Mouse (Mus musculus) MEL (cell line): ENCODE results near the gene Wap.
A peak's percentile ranks its signal among the peaks of the same experiment; 100 is the strongest.

Experiments
- BHLHE40 ChIP-seq: IDR thresholded peaks from 2 replicates; pipeline ENCODE4 v1.6.1; 2012; ENCODE audit warnings: low read depth, mild to moderate bottlenecking, inconsistent platforms, low read length, improper control_type of control experiment, borderline replicate concordance
- CHD2 ChIP-seq: IDR thresholded peaks from 2 replicates; pipeline ENCODE4 v1.6.1; 2011; ENCODE audit warnings: low read length, improper control_type of control experiment
- CTCF ChIP-seq, 3 experiments: IDR thresholded peaks in 2 of 3; conservative IDR thresholded peaks in 1 of 3; 2 replicates each; pipeline ENCODE4 v1.5.1; 2011 to 2012; ENCODE audit warnings: low read length in 3 of 3, low read depth in 2 of 3, mild to moderate bottlenecking in 2 of 3, improper control_type of control experiment in 1 of 3, inconsistent platforms in 1 of 3, mixed read lengths in 1 of 3, moderate library complexity in 1 of 3; ENCODE audit not compliant: control insufficient read depth in 1 of 3, insufficient read depth in 1 of 3, poor library complexity in 1 of 3, severe bottlenecking in 1 of 3
- EP300 ChIP-seq, 2 experiments: IDR thresholded peaks; 2 replicates each; pipeline ENCODE4 v1.6.1; 2011; ENCODE audit warnings: improper control_type of control experiment in 2 of 2, low read length in 2 of 2, low read depth in 1 of 2, mild to moderate bottlenecking in 1 of 2
- GATA1 ChIP-seq: IDR thresholded peaks from 2 replicates; pipeline ENCODE4 v1.6.1; 2011; ENCODE audit warnings: low read depth, low read length, improper control_type of control experiment
- MAFK ChIP-seq: IDR thresholded peaks from 2 replicates; pipeline ENCODE4 v1.6.1; 2011; ENCODE audit warnings: low read depth, mild to moderate bottlenecking, low read length, improper control_type of control experiment, borderline replicate concordance
- MXI1 ChIP-seq: IDR thresholded peaks from 2 replicates; pipeline ENCODE4 v1.6.1; 2011; ENCODE audit warnings: mild to moderate bottlenecking, low read depth, low read length, improper control_type of control experiment
- POLR2A ChIP-seq, 2 experiments: IDR thresholded peaks; 2 replicates each; pipeline ENCODE4 v1.6.1; 2011 to 2012; ENCODE audit warnings: low read length in 2 of 2, mild to moderate bottlenecking in 2 of 2, control low read depth in 1 of 2, improper control_type of control experiment in 1 of 2, low read depth in 1 of 2, moderate library complexity in 1 of 2; ENCODE audit not compliant: control insufficient read depth in 1 of 2, insufficient read depth in 1 of 2, poor library complexity in 1 of 2
- POLR2AphosphoS2 ChIP-seq: IDR thresholded peaks from 2 replicates; pipeline ENCODE4 v1.6.1; 2011; ENCODE audit warnings: low read length, improper control_type of control experiment
- POLR2AphosphoS5 ChIP-seq: IDR thresholded peaks from 2 replicates; pipeline ENCODE4 v1.6.1; 2012; ENCODE audit warnings: low read depth, borderline replicate concordance, mild to moderate bottlenecking, inconsistent platforms, low read length, moderate library complexity, mixed read lengths
- ZNF384 ChIP-seq: IDR thresholded peaks from 2 replicates; pipeline ENCODE4 v1.6.1; 2012; ENCODE audit warnings: low read depth, mild to moderate bottlenecking, inconsistent platforms, low read length, improper control_type of control experiment

GRCm38 (mm10) chr11:6623704-6624103 lies 14.7 kb downstream of the Wap start:
- TF ChIP-seq CTCF (IDR thresholded peaks at IDR 0.05 in 2 of 3, conservative IDR thresholded peaks at IDR 0.05 in 1 of 3; ENCODE audit: control insufficient read depth in 1 of 3, insufficient read depth in 1 of 3, low read depth in 2 of 3, low read length in 3 of 3, poor library complexity in 1 of 3, severe bottlenecking in 1 of 3) (no peak), CHD2 (no peak), GATA1 (no peak), POLR2A (IDR thresholded peaks at IDR 0.05; ENCODE audit: control insufficient read depth in 1 of 2, insufficient read depth in 1 of 2, low read depth in 1 of 2, low read length in 2 of 2, poor library complexity in 1 of 2) (0 out of 4 replicates have a peak, but pooled peaks of 1 of the 2 experiments have one; percentile 5), MAFK (no peak), POLR2AphosphoS2 (no peak), ZNF384 (no peak), EP300 (IDR thresholded peaks at IDR 0.05; ENCODE audit: low read depth in 1 of 2, low read length in 2 of 2) (0 out of 4 replicates have a peak, but pooled peaks of 1 of the 2 experiments have one; percentile 1), POLR2AphosphoS5 (no peak), BHLHE40 (peak; percentile 34; the same call in 1 of the 2 replicates), MXI1 (0 out of 2 replicates have a peak, but pooled peaks have one; percentile 11)
